Mouse (Mus musculus) brain, embryonic 14.5 days (tissue): ENCODE data around the gene Rsph14.

ENCODE experiments used
- CTCF ChIP-seq: fragments of 200-500 bp; IDR thresholded peaks from 2 replicates; pipeline ENCODE4 v1.5.1; 2012; ENCODE audit warnings: inconsistent platforms, mild to moderate bottlenecking, moderate library complexity, borderline replicate concordance; ENCODE audit not compliant: insufficient read depth, insufficient read length; ENCODE audit errors: extremely low read depth
- POLR2A ChIP-seq: fragments of 200-500 bp; IDR thresholded peaks from 2 replicates; pipeline ENCODE4 v1.6.1; 2012; ENCODE audit warnings: mild to moderate bottlenecking, inconsistent platforms, borderline replicate concordance; ENCODE audit not compliant: poor library complexity, insufficient read depth, insufficient read length, severe bottlenecking; ENCODE audit errors: extremely low read depth

- peak; percentile 83 for TF ChIP-seq CTCF
- TF ChIP-seq POLR2A = no peak
Observed at GRCm38 (mm10) chr10:74920853-74921567, 111.4 kb downstream of the Rsph14 start.
